In genomic region chr5:101854667-101855066, GRCm38 (mm10) we compare ENCODE assay signal across 12 mouse cellular contexts.
DNase-seq lines count a peak whose midpoint lies in the region; ATAC-seq and TF ChIP-seq lines count a peak whose summit lies in the region.
"Had no signal": no experiment of that assay in that cellular context is flagged by ENCODE, and none has a peak within 500 bp of the region (broad histone marks: within the 10 kb centered on the region; RNA-seq: fewer than 3 reads in every experiment).

No protein-coding gene starts in this region.

- H3K27ac ChIP-seq in forebrain, postnatal 0 days (ENCODE audit: low read depth, low read length): no peak overlapping the region
- no peak overlapping the region for H3K27ac ChIP-seq in forebrain, embryonic 10.5 days
- H3K27ac ChIP-seq in midbrain, postnatal 0 days (ENCODE audit: low read depth, low read length): no peak overlapping the region
- H3K27ac ChIP-seq in midbrain, embryonic 14.5 days (replicated peaks; ENCODE audit: low read depth, low read length): no peak overlapping the region
- no peak overlapping the region for H3K27ac ChIP-seq in intestine, postnatal 0 days (ENCODE audit: low read depth, low read length)
- no peak overlapping the region for H3K27ac ChIP-seq in hindbrain, embryonic 13.5 days
- H3K27ac ChIP-seq: heart, embryonic 15.5 days; midbrain, embryonic 12.5 days had no signal

- 87% methylated on average over 7 of the region's 7 CpGs for WGBS in forebrain, postnatal 0 days
- WGBS in forebrain, embryonic 10.5 days: 84% methylated on average over 7 of the region's 7 CpGs
- 86% methylated on average over 7 of the region's 7 CpGs for WGBS in midbrain, postnatal 0 days
- 90% methylated on average over 7 of the region's 7 CpGs for WGBS in midbrain, embryonic 14.5 days
- WGBS in intestine, postnatal 0 days: 86% methylated on average over 7 of the region's 7 CpGs
- WGBS in hindbrain, embryonic 13.5 days: 87% methylated on average over 7 of the region's 7 CpGs

- no peaks in the 10 kb centered on the region for H3K4me1 ChIP-seq in forebrain, postnatal 0 days (ENCODE audit: insufficient read depth)
- no peaks in the 10 kb centered on the region for H3K4me1 ChIP-seq in forebrain, embryonic 10.5 days
- H3K4me1 ChIP-seq in midbrain, postnatal 0 days (ENCODE audit: insufficient read depth, low read length): no peaks in the 10 kb centered on the region
- no peaks in the 10 kb centered on the region for H3K4me1 ChIP-seq in midbrain, embryonic 14.5 days (ENCODE audit: control insufficient read depth, insufficient read depth, low read length)
- no peaks in the 10 kb centered on the region for H3K4me1 ChIP-seq in intestine, postnatal 0 days (replicated peaks; ENCODE audit: control insufficient read depth, insufficient read depth, low read length)
- H3K4me1 ChIP-seq in hindbrain, embryonic 13.5 days (replicated peaks): no peaks in the 10 kb centered on the region
- H3K4me1 ChIP-seq: heart, embryonic 15.5 days; midbrain, embryonic 12.5 days had no signal

- peaks cover 87% of the 10 kb centered on the region for H3K36me3 ChIP-seq in forebrain, postnatal 0 days (ENCODE audit: insufficient read depth)
- H3K36me3 ChIP-seq in forebrain, embryonic 10.5 days (replicated peaks): peaks cover 98% of the 10 kb centered on the region
- H3K36me3 ChIP-seq in midbrain, postnatal 0 days (ENCODE audit: insufficient read depth, low read length): peaks cover 81% of the 10 kb centered on the region
- H3K36me3 ChIP-seq in midbrain, embryonic 14.5 days (ENCODE audit: control insufficient read depth, insufficient read depth, low read length): peaks cover 96% of the 10 kb centered on the region
- H3K36me3 ChIP-seq in intestine, postnatal 0 days (ENCODE audit: control insufficient read depth, insufficient read depth): peaks cover 84% of the 10 kb centered on the region
- H3K36me3 ChIP-seq in hindbrain, embryonic 13.5 days: peaks cover 93% of the 10 kb centered on the region

- no peak overlapping the region for H3K9ac ChIP-seq in forebrain, postnatal 0 days
- H3K9ac ChIP-seq in midbrain, postnatal 0 days (replicated peaks; ENCODE audit: low read length, poor library complexity, severe bottlenecking): no peak overlapping the region
- no peak overlapping the region for H3K9ac ChIP-seq in midbrain, embryonic 14.5 days (replicated peaks; ENCODE audit: low read length)
- H3K9ac ChIP-seq in intestine, postnatal 0 days (ENCODE audit: low read depth, low read length): no peak overlapping the region
- H3K9ac ChIP-seq in hindbrain, embryonic 13.5 days: no peak overlapping the region
- H3K9ac ChIP-seq: heart, embryonic 15.5 days; midbrain, embryonic 12.5 days had no signal

- no peaks in the 10 kb centered on the region for H3K27me3 ChIP-seq in forebrain, postnatal 0 days (ENCODE audit: insufficient read depth, low read length)
- H3K27me3 ChIP-seq in forebrain, embryonic 10.5 days (ENCODE audit: poor library complexity, severe bottlenecking): no peaks in the 10 kb centered on the region
- no peaks in the 10 kb centered on the region for H3K27me3 ChIP-seq in midbrain, postnatal 0 days (ENCODE audit: insufficient read depth, low read length)
- no peaks in the 10 kb centered on the region for H3K27me3 ChIP-seq in midbrain, embryonic 14.5 days (ENCODE audit: control insufficient read depth, insufficient read depth, low read length)
- no peaks in the 10 kb centered on the region for H3K27me3 ChIP-seq in intestine, postnatal 0 days (replicated peaks; ENCODE audit: control insufficient read depth, insufficient read depth, low read length)
- H3K27me3 ChIP-seq in hindbrain, embryonic 13.5 days: no peaks in the 10 kb centered on the region
- H3K27me3 ChIP-seq: heart, embryonic 15.5 days; midbrain, embryonic 12.5 days had no signal

- no peak overlapping the region for H3K4me2 ChIP-seq in forebrain, postnatal 0 days (ENCODE audit: low read depth)
- no peak overlapping the region for H3K4me2 ChIP-seq in midbrain, postnatal 0 days (ENCODE audit: low read depth, low read length, poor library complexity, severe bottlenecking)
- no peak overlapping the region for H3K4me2 ChIP-seq in midbrain, embryonic 14.5 days (ENCODE audit: low read length)
- H3K4me2 ChIP-seq in intestine, postnatal 0 days (replicated peaks; ENCODE audit: low read depth): no peak overlapping the region
- H3K4me2 ChIP-seq in hindbrain, embryonic 13.5 days: no peak overlapping the region
- H3K4me2 ChIP-seq: heart, embryonic 15.5 days; midbrain, embryonic 12.5 days had no signal

- H3K9me3 ChIP-seq in forebrain, postnatal 0 days (ENCODE audit: low read length): no peaks in the 10 kb centered on the region
- H3K9me3 ChIP-seq in forebrain, embryonic 10.5 days: no peaks in the 10 kb centered on the region
- no peaks in the 10 kb centered on the region for H3K9me3 ChIP-seq in midbrain, postnatal 0 days (ENCODE audit: low read length)
- H3K9me3 ChIP-seq in midbrain, embryonic 14.5 days (ENCODE audit: control insufficient read depth, low read length): no peaks in the 10 kb centered on the region
- H3K9me3 ChIP-seq in intestine, postnatal 0 days (ENCODE audit: control insufficient read depth): no peaks in the 10 kb centered on the region
- H3K9me3 ChIP-seq in hindbrain, embryonic 13.5 days: no peaks in the 10 kb centered on the region
- H3K9me3 ChIP-seq: heart, embryonic 15.5 days; midbrain, embryonic 12.5 days had no signal

- H3K4me3 ChIP-seq in forebrain, postnatal 0 days (ENCODE audit: low read depth, low read length): no peak overlapping the region
- H3K4me3 ChIP-seq in forebrain, embryonic 10.5 days: no peak overlapping the region
- no peak overlapping the region for H3K4me3 ChIP-seq in midbrain, postnatal 0 days (ENCODE audit: low read depth, low read length)
- no peak overlapping the region for H3K4me3 ChIP-seq in midbrain, embryonic 14.5 days (replicated peaks; ENCODE audit: low read depth, low read length)
- H3K4me3 ChIP-seq in intestine, postnatal 0 days (ENCODE audit: low read depth, low read length): no peak overlapping the region
- H3K4me3 ChIP-seq in hindbrain, embryonic 13.5 days: no peak overlapping the region
- H3K4me3 ChIP-seq: heart, embryonic 15.5 days; midbrain, embryonic 12.5 days had no signal

- no peak for ATAC-seq in forebrain, postnatal 0 days
- no peak for ATAC-seq in midbrain, postnatal 0 days (ENCODE audit: low FRiP score)
- ATAC-seq in midbrain, embryonic 14.5 days (ENCODE audit: low FRiP score, low TSS enrichment): no peak
- peak; percentile 38; the same call in 1 of the 2 replicates for ATAC-seq in intestine, postnatal 0 days
- ATAC-seq in hindbrain, embryonic 13.5 days (ENCODE audit: low FRiP score): no peak

- peak; percentile 12; the same call in 1 of the 2 replicates for TF ChIP-seq CTCF in forebrain, postnatal 0 days (IDR thresholded peaks at IDR 0.05; ENCODE audit: low read depth)
- TF ChIP-seq CTCF in midbrain, postnatal 0 days (IDR thresholded peaks at IDR 0.05): peak; percentile 32; the same call in 1 of the 2 replicates
- peak; percentile 66 for TF ChIP-seq CTCF in intestine, postnatal 0 days (IDR thresholded peaks at IDR 0.05; ENCODE audit: low read depth)

- DNase-seq in forebrain, postnatal 0 days: no peak
- no peak for DNase-seq in forebrain, embryonic 10.5 days (ENCODE audit: extremely low spot score, low spot score)
- no peak for DNase-seq in midbrain, postnatal 0 days (ENCODE audit: low spot score)
- no peak for DNase-seq in midbrain, embryonic 14.5 days
- peak; percentile 57 for DNase-seq in testis, postnatal 10 days (ENCODE audit: low spot score)
- no peak for DNase-seq in Muller cell, postnatal 12 days (ENCODE audit: inconsistent ontology term)
- DNase-seq: cerebellum, adult 11 months; thymus, adult 18-20 months had no signal

Comparison
In these comparisons a context has a peak if more than half of its experiments do, and no peak if none do; other contexts are left out.
1. CTCF ChIP-seq: peak in every context shown above with its lines; median percentile 66 in intestine, postnatal 0 days; 32 in midbrain, postnatal 0 days; 12 in forebrain, postnatal 0 days.